Mouse (Mus musculus) spleen, postnatal 10 days (tissue): Measurements from ENCODE around the gene Scmh1.

Experiments used
- DNase-seq, 2 experiments: peaks; one replicate each; pipeline ENCODE4 v3.0.0; 2021 to 2022; ENCODE audit warnings: low spot score in 2 of 2

Scmh1 gene

DNA sequence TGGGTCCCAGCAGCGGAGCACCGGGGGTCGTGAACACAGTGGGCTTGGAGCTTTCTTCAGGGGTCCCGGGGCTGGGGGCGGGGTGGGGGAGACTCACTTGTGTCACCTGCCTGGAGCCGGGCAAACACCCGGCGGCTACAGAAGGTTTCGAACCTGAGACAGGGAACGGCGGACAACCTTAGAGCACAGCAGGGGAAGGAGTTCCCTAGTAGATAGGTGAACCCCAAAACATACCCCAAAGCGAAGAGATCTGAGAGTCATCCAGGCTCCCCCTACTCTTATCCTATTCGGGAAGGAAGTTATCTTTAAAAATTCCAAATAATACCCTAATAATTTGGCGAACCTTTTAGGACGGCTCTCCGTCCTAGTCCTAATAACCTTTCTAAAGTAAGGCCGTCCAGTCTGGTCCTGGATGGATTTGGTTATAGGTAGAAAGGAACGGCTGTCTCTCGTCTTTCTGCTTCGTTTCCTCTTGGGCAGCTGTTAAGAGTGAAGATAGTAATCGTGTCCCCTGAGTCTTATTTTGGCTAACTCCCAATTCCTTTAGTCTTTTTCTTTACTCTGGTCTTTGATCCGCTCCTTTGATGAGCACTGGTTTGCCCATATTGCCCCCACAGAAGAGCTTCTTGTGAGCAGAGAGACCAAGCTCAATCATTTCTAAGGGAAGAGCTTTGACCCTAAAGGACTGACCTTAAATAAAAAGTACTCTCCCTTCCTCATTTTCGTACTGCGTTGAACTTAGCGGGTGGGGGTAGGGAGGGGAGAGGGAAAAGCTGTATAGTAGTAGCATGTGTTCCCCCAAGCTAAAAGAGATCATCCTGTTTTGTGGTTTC, 941 bp downstream of the Scmh1 start:
- no peak for DNase-seq

DNA sequence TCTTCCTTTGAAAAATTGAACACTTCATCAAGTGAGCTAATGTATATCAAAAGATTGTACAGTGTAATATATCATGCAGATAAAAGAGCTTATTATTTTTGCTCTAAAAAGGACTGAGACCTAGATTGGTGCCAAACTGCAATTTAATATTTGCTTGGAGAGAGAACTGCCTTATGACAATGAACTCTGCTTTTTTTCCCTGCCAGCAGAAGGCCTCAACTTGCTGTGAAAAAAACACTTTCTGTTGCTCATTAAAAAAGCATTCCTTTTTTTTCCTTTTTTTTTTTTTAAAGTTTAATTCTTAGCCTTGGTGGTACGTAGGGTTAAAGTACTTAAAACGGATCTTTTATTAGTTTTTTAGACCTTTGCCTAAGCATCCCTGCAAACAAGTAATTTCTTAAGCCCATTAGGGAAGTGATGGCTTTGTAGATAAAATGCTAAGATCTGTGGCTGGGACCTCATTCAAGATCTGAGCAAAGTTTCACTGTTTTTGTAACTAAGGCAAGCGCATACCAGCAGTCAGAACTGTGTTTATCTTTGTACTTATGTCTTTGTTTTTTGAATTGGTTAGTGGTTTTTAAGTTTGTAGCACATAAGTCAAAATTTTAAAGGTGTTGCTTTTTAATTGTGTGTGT, 1.7 kb downstream of the Scmh1 start:
- DNase-seq = no peak

DNA sequence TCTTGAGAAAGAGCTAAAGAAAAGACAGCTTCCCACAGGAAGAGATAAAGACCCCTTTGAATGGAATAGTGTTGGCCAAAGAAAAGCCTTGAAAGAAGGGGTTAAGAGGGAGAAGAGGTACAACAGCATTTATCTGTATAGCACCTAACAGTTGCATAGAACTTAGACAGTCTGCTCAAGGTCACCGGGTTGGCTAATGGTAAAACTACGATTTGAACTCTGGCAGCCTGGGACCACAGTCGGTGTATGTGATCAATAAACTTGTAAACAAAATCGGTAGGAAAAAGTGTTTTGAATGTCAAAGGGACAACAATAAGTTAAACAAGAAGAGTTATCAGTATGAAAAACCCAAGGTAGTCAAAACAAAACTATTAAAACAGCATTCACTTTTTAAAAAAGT, 13.0 kb downstream of the Scmh1 start:
- no peak for DNase-seq

DNA sequence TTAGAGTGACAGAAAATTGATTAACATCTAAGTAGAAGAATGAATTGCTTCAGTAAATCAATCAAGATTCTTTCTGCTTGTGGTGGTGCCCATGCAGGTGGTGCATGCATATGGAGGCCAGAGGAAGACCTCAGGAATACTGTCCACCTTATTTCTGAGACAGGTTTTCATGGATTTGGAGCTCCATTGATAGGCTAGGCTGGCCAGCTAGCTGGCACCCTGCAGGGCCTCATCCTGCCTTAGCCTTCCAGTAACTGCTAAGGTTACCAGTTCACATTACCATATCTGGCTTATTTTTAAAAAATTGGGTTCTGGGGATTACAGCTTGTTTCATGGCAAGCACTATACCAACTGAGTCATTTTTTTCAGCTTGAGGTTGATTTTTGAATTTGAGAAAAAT, 15.1 kb downstream of the Scmh1 start:
- DNase-seq = no peak

DNA sequence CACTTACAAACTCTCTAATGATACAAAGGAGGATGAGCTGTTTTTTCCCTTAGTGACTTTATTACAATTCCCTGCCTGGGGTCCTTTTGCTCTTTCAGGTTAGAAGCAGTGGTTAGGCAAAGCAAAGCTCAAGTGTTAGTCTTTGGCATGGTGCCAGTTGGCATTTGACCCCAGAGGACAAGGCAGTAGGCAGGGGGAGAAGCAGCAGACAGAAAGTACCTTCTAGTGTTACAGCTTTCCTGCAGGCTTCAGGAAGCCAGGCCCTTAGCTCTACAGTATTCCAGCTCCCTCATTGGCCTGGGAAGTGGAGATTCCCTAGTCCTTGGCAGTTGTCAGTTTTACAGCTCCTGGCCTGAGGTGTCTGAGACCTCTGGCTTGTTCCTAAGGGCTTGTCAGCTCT, 15.6 kb downstream of the Scmh1 start:
- no peak for DNase-seq

DNA sequence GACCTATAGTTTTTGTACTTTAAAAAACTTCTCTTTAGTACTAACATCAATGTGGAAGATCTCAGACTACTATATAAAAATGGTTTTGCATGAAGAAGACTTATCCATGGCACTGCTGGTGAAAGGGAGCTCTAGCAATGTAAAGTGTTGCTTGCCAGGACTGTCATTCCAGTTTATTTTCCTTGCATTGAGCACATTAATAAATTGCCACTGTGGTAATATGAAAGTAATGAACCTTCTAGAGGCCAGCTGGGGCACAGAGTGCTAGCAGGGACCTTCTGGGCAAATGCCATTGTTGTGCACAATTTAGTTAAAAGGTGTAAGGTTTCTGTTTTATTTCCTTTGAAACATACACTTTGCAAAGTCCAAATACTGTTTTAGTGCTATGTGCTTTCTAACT, 25.5 kb downstream of the Scmh1 start:
- no peak for DNase-seq

DNA sequence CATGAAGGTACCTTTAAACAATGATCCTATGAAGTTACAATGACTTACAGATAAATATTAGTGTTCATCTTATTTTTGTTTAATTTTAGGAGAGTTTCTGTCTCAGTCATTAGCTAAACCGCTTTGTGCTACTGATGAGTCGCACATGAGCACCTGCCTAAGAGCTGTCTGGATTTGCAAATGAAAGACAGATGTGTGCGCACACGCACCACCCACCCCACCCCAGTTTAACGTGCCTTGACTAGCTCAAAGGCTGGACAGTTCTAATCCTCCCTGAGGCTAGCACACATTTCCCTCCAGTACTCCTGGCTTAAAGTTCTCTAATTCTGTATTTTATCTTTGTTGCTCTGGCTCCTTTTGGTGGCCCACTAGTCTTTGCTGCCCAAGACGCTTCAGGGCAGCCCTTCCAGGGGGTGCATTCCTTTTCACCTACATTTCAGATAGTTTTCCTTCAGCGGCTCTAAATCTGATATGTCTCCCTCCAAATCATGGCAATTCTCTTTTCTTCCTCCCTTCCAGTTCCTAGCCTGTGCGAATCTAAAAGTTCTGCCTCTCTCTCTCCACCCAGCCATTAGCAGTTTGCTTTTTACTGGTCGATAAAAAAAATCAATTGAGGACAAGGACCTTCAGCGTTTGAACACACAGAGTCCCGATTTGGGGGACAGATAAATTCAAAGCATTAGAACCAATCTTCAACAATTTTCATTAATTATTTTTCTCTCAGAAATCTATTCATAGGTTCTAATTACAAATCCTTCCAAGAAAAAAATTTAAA, 27.7 kb downstream of the Scmh1 start:
- DNase-seq = no peak

DNA sequence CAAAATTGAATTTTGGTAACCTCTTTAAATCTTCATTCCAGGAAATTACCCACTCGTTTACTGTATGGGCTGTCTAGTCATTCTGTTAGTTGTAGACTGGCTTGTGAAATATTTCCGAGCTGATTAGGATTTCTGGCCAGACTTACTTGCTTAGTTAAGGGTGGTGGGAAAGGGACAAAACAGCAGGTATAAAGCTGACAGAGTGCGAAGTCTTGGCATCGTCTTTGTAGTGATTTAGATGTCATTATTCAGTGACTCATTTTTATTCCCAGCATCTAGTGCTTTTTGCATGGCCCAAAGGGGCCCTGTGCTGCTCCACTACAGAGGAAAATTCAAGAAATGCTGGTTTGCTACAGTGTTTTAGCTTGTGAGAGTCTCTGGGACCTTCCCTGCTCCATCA, 56.7 kb downstream of the Scmh1 start:
- DNase-seq = no peak

DNA sequence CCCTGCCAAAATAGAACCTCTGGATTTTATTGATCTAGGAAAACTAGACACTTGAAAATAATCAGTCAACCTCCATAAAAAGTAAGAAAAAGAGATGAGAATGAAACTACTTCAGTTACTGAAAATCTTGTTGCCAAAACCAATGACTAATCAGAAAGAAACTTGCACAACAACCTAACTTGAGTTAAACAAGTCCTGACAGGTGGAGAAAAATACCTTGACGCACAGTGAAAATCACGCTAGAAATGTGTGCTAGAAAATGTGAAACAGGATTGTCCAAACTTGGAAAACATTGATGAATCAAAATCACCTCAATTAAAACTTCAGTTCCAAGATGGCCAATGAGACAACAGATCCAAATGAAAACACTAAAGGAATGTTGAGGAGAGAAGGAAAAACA, 67.9 kb downstream of the Scmh1 start:
- DNase-seq = no peak

DNA sequence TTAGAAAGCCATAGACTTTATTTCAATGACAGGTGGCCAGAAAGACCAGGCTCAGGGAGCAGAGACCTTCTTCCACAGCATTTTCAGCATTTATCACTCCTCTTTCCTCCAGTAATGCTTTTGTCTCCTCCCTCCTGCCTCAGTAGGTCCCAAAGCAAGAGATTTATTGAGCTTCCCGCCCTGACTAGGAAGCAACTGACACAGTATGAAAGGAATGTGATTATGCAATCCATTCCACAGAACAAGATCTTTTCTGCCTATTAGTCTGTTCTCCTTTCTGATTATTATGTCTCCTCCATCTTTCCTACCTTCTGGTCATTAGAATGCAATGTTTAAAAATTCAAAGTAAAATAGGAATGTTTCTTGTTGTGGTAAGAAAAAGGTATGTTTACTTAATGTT, 82.6 kb downstream of the Scmh1 start:
- no peak for DNase-seq

DNA sequence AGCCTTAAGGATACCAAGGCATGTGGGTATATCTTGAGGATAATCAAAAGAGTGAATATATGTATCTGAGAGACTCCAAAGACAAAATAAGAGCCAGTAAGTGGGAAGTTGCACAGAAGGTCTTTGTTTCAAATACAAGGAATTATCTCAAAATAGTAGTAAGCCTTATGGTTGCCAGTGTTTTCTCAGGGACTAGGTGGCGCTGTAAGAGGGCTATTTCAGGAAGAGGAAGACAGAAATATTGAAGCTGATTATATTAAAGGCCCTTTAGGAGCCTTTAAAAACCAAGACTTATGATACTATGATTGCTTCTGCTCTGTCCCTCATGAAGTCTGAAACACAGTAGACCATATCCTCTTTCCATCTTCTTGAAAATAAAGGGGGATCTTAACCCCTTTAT, 101.9 kb downstream of the Scmh1 start:
- DNase-seq = no peak

DNA sequence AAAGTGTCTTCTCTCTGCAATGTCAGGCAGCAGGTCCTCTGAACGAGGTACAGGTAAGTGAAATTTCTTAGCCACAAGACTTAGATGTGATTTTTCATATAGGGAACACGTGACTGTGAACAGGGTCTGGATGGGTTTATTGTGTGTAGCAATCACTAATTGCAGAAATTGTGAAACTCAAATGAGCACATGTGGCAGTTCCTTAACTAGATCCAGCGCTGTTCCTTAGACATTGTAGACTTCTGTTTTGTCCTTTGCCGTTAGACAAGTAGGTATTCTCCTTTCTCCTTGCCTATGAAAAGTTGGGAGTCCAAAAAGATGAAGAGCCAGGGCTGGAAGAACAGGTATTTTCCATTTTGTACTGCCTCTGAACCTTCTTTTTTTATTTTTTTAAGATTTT, 106.1 kb downstream of the Scmh1 start:
- no peak for DNase-seq

DNA sequence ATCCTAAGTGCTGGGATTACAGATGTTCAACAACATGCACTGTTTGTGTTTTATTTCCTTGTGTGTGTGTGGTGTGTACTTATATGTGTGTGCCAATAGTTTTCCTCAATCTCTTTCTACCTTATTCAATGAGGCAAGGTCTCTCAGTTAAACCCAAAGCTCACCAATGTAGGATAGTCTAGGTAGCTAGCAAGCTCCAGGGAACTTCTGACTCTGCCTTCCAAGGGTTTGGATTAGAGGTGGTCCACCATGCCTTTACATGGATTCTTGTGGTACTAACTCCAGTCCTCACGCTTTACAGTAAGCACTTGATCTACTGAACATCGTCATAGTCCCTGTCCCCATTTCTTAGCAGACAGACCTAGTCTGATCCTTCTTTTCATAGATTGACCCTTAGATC, 109.3 kb downstream of the Scmh1 start:
- DNase-seq = no peak

DNA sequence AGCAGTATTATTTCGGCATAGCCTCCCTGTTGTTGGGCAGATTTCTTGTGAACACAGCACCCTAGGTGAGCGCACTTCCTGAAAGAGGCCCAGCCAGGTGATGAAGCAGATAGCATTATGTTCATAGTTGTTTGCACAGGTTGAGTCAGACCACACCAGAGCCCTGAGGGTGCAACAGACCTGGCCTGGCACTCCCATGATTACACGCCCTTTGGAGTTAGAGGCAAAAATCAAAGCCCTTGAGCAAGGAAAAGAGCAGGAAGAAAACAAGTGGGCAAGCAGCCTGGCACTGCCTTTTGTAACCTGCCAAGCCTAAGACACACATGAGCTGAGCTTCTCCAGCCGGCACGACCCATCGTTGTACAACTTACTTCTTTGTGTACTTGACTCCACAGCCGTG, 111.4 kb downstream of the Scmh1 start:
- DNase-seq = no peak

DNA sequence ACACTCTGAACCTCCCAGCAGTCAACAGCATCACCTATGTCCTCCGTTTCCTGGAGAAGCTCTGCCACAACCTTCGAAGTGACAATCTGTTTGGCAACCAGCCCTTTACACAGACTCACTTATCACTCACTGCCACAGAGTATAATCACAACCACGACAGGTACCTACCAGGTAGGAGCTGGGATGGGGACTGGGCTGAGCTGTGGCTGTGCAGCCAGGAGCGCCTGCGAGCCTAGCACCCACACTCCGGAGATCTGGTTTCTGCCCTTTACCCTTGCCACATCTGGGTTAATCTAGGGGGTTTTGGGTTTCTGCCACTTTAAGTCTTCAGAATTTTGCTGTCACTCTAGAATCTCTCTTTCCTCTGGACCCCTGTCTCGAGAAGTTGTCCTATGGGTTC, 111.8 kb downstream of the Scmh1 start:
- no peak for DNase-seq

DNA sequence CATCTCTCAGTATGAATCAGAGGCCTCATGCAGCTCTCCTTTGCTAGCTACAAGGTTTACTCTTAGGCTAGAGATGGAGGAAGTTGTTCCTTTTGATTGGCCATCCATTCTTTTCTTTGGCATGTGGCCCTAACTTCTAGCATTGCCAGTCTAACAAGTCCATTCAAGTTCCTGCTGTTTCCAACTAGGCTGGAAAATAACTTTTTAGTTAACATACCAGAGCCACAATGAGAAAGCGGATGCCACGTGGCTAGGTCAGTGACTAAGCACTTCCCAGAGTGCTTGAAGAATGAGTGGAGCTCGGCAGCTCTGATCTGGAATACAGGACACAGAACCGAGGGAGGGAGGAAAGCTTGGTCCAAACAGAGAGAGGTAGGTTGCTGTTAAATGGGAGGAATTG, 112.3 kb downstream of the Scmh1 start:
- DNase-seq = no peak

DNA sequence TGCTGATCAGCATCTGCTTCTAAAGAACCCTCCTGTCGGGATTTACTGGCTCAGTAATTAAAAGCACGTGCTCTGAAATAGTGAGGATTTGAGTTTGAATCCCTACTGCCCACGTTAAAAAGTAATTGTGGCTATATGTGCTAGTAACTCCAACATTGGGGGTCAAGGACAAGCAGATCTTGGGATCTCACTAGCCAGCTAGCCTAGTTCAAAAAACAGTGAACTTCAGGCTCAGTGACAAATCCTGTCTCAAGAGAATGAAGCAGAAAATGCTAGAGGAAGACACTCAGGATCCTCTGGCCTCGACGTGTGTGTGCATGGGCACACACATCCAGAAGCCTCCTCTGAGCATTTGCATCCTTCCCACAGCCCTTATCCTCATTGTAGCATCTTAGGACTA, 116.7 kb downstream of the Scmh1 start:
- no peak for DNase-seq

DNA sequence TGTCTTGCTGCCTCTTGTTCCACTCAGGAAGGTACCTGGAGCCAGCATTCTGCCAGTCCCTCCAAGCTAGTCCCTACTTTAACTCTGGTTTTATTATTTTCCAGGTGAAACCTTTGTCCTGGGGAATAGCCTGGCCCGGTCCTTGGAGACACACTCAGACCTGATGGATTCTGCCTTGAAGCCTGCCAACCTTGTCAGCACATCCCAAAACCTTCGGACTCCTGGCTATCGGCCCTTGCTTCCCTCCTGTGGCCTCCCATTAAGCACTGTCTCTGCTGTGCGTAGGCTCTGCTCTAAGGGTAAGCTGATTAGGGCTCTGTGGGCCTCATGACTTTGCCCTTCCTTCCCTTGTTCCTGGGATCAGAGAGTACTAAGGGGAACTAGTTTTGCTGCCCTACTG, 117.3 kb downstream of the Scmh1 start:
- no peak for DNase-seq

DNA sequence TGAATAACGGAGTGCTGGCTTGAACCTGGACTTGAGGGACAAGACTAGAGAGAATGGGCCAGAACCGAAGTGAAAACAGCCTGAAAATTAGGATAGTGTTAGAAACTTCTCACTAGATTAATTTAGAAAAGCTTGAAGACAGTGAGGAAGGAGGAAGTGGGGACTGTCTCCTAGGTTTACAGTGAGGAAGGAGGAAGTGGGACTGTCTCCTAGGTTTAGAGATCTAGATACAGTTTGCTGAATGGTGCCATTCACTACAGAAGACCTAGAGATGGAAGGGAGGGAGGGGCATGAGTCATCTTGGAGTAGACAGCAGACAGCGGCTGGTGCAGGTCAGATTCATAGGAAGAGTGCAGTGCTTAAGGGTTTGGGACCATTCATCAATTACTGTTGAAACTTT, 118.0 kb downstream of the Scmh1 start:
- no peak for DNase-seq

DNA sequence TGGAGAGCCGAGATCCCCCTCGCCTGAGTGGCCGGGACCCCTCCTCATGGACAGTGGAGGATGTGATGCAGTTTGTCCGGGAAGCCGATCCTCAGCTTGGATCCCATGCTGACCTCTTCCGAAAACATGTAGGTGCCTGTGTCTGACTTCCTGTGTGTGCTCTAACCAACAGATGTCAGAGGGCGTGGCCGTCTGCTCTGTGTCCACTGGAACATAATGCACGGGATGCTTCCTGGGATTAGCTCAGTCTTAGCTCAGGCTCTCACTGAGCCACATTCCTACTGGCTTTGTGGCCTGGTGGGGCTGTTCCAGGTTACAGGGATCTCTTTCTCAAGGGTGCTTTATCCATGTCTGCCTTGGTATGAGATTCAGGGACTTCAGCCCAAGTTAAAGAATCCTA, 123.1 kb downstream of the Scmh1 start:
- no peak for DNase-seq

DNA sequence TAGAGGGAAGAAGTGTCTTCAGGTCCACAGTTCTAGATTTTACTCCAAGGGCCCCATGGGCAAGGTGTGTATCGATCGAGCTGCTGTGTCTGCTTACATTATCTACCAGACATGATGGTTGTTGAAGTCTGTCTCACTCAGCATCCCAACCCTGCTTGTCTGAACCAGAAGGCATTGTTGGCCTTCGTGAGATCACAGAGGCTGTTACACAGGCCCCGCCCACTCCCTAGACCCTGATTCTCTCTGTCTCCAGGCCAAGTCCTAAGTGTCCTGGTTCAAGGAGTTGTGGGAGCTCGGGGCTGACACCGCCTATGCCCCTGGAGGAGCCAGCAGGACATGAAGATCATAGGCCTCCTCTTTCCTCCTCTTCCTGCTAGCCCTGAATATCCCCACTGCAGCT, 126.9 kb downstream of the Scmh1 start, which contains the start of gene Slfnl1:
Gene Slfnl1 (plus strand): TSS at position 246 of the 400 bp plus-strand sequence.
- DNase-seq = no peak

DNA sequence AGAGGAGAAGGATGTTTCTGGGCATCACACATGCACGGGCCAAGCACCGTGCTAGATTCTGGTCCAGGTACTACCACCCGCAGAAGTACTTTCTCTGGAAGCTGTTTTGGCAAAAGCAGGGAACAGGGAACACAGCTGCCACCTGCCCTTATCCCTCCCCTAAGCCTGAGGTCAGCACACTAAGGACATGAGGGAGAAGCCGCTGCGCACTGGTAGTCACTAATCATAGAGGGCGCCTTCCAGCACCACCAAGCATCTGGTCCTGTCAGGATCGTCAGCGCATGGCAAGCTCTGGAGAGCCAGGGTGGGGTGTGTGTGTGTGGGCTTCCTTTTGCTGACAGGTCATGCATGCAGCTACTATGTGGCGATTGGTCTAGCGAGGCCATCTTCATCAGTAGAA, 133.6 kb downstream of the Scmh1 start:
- no peak for DNase-seq

DNA sequence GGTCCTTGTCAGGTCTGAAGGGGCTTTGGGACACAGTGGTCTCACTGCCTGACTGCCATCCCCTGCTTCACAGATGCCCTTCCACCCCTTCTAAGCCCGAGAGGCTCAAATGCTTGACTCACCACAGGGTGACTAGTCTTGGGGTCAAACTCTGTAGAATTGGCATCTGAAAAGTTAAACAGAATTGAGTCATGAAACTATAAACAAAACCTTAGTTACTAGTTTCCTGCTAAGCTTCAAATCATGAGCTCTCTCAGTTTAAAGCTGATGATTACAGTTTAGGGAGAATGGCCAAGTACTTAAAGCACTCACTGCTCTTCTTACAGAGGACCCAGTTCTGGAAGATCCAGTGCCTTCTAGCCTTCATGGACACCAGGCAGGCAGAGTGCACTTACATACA, 139.8 kb downstream of the Scmh1 start:
- DNase-seq = no peak
